Mouse (Mus musculus): ENCODE results near the gene Btbd3. TPM values are rescaled to one million over a fixed set of nuclear protein-coding genes. Genes with fewer than 3 reads are reported as not detected.

Btbd3 gene
- polyA plus RNA-seq, 1 experiment: 27.9 TPM

DNA sequence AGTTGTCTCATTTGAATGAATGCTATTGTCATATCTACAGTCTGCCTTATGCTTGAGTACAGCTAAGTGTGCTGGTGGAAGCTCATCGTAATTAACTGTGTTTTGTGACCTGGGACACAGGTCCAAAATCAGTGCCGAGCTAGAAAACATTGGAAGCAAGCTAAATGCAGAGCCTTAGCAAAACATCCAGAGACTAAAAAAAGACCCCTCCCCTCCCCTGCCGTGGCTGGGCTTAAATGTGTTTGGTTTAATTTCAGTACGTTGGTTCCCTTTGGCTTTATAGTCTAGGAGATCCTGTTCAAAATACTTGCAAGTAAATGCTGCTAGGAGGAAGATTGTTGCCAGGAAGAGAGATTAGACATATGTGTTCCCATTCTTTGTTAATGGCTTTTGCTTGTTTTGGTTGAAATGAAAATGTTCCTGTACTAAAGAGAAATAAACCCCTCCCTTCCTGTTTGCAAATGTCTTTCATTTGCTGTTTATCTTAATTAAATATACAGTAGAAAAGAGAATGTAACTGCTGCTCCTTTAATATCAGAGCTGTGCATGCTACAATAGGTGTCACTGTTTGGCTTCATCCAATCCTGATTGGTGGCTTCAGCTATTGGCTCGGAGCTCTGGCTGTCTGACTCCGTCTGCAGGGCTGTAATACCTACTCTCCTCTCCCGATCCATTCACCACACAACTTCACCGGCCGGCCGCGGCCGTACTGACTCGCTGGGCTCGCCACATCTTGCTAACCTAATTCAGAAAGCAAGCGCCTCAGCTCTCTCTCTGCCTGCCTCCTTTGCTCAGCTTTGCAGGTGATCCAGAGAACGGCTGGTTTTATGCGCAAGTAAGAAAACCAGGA is 21.7 kb downstream of the Btbd3 start:
- TF ChIP-seq CTCF (IDR thresholded peaks at IDR 0.05; ENCODE audit: insufficient read depth, low read length): no peak
- TF ChIP-seq POLR2A (IDR thresholded peaks at IDR 0.05; ENCODE audit: borderline replicate concordance, extremely low read depth, low read depth, low read length): peak; percentile 96
- peaks cover 10% of the 10 kb centered on the region for H3K4me1 ChIP-seq (ENCODE audit: control insufficient read depth, insufficient read depth, low read length)
- DNase-seq: peak; percentile 61
- H3K4me3 ChIP-seq (replicated peaks; ENCODE audit: extremely low read depth, low read depth, low read length): peak overlapping the region; percentile 94
- WGBS: 7% methylated on average over 17 of the region's 17 CpGs

DNA sequence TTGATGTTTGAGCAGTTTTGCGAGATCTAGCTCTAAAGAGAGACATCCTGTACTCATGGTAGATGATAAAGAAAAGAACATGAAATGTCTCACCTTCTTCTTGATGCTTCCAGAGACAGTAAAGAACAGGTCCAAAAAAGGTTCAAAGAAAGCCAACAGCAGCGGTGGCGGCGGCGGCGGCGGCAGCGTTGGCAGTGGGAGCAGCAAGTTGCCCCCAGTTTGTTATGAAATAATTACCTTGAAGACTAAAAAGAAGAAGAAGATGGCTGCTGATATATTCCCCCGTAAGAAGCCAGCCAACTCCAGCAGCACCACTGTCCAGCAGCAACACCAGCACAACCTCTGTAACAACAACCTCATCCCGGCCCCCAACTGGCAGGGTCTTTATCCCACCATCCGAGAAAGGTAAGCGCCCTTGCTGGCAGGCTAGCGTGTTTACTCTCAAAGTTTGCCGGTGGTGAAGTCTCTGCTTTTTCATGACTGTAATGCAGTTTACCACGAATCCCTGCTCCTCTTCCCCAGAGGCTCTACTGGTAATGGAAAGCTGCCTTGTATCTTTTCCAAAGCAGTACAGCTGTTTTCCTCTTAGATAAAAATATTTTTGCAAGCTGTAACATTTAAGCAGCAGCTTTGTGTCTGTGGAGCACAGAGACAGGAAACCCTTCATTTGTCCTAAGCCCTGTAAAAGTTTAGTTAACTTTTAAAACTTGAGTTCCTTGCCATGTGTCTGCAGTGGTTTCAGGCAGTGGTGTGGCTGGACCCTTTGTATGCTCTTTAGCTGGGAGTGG is 22.7 kb downstream of the Btbd3 start:
- WGBS: 27% methylated on average over 15 of the region's 15 CpGs
- no peak for DNase-seq
- TF ChIP-seq POLR2A (IDR thresholded peaks at IDR 0.05; ENCODE audit: borderline replicate concordance, extremely low read depth, low read depth, low read length) (no peak), CTCF (IDR thresholded peaks at IDR 0.05; ENCODE audit: insufficient read depth, low read length) (no peak)
- H3K4me1 ChIP-seq (ENCODE audit: control insufficient read depth, insufficient read depth, low read length): peaks cover 10% of the 10 kb centered on the region
- H3K4me3 ChIP-seq (replicated peaks; ENCODE audit: extremely low read depth, low read depth, low read length): peak overlapping the region; percentile 94

DNA sequence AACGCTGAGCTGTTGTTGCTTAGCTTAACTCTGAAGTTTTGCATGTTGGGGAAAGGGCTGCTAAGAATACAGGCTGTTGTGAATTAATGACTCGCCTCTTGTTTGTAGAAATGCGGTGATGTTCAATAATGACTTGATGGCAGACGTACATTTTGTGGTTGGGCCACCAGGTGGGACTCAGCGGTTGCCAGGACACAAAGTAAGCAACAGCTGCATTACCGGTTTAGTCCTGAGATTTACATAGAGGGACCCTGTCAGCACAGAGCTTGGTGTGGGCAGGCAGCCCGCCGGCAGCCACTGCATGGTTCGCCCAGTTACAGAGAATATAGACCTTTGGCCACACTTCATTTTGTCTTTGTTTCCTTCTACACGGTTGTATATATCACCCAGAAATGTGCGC is 23.3 kb downstream of the Btbd3 start:
- no peak for TF ChIP-seq CTCF (IDR thresholded peaks at IDR 0.05; ENCODE audit: insufficient read depth, low read length)
- TF ChIP-seq POLR2A (IDR thresholded peaks at IDR 0.05; ENCODE audit: borderline replicate concordance, extremely low read depth, low read depth, low read length): no peak
- no peak for DNase-seq
- Histone ChIP-seq H3K4me3 (replicated peaks; ENCODE audit: extremely low read depth, low read depth, low read length) (peak overlapping the region; percentile 94), H3K4me1 (ENCODE audit: control insufficient read depth, insufficient read depth, low read length) (peaks cover 4% of the 10 kb centered on the region)
- 19% methylated on average over 11 of the region's 11 CpGs for WGBS

- H3K4me3 ChIP-seq (replicated peaks; ENCODE audit: extremely low read depth, low read depth, low read length): peak overlapping the region; percentile 94
- WGBS: 28% methylated on average over 17 of the region's 17 CpGs
- no peak for DNase-seq
- H3K4me1 ChIP-seq (ENCODE audit: control insufficient read depth, insufficient read depth, low read length): peaks cover 4% of the 10 kb centered on the region
- 0 out of 2 replicates have a peak, but pooled peaks have one; percentile 26 for TF ChIP-seq POLR2A (IDR thresholded peaks at IDR 0.05; ENCODE audit: borderline replicate concordance, extremely low read depth, low read depth, low read length)
- no peak for TF ChIP-seq CTCF (IDR thresholded peaks at IDR 0.05; ENCODE audit: insufficient read depth, low read length)
Measured at GRCm38 (mm10) chr2:138280225-138280711, 23.9 kb downstream of the Btbd3 start.

DNA sequence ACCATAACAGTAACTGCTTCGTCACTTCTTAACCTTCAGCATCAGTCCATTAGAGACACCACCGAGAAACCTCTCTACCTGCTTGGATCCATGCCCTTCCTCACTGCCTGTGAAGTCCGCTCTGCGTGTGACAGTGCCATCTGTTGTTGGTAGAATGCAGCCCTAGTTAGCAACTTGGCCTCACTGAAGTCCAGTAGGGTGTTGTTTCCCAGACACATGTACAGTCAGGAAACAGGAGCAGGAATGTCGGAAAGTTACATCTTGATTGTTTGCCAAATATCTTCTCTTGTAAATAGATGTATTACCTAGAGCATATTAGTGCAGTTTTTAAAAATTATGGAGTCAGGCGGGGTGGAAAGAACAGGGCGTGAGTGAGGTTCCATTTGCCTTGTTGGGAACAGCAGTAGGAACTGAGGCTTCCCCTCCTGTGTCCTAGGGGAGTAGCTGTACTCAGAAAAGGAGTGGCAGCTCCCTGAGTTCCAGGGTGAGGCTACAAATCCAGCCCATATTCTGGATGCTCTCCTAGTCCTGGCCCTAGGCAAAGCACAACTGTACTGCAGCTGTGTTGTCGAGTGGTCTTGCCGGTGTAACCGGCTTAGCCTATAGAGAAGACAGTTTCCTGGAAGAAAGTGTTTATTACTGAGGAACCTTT is 25.3 kb downstream of the Btbd3 start:
- WGBS: 29% methylated on average over 10 of the region's 10 CpGs
- H3K4me3 ChIP-seq (replicated peaks; ENCODE audit: extremely low read depth, low read depth, low read length): peak overlapping the region; percentile 62
- TF ChIP-seq CTCF (IDR thresholded peaks at IDR 0.05; ENCODE audit: insufficient read depth, low read length) (peak; percentile 71), POLR2A (IDR thresholded peaks at IDR 0.05; ENCODE audit: borderline replicate concordance, extremely low read depth, low read depth, low read length) (no peak)
- H3K4me1 ChIP-seq (ENCODE audit: control insufficient read depth, insufficient read depth, low read length): peaks cover 7% of the 10 kb centered on the region
- no peak for DNase-seq

GRCm38 (mm10) chr2:138283372-138283771 is 27.0 kb downstream of the Btbd3 start:
- TF ChIP-seq POLR2A (IDR thresholded peaks at IDR 0.05; ENCODE audit: borderline replicate concordance, extremely low read depth, low read depth, low read length) (no peak), CTCF (IDR thresholded peaks at IDR 0.05; ENCODE audit: insufficient read depth, low read length) (no peak)
- no peak for DNase-seq
- 51% methylated on average over 12 of the region's 12 CpGs for WGBS
- Histone ChIP-seq H3K4me3 (replicated peaks; ENCODE audit: extremely low read depth, low read depth, low read length) (no peak overlapping the region), H3K4me1 (ENCODE audit: control insufficient read depth, insufficient read depth, low read length) (peaks cover 4% of the 10 kb centered on the region; the same call in 1 of the 2 replicates)

- H3K4me3 ChIP-seq (replicated peaks; ENCODE audit: extremely low read depth, low read depth, low read length): no peak overlapping the region
- DNase-seq: no peak
- TF ChIP-seq POLR2A (IDR thresholded peaks at IDR 0.05; ENCODE audit: borderline replicate concordance, extremely low read depth, low read depth, low read length) (no peak), CTCF (IDR thresholded peaks at IDR 0.05; ENCODE audit: insufficient read depth, low read length) (no peak)
- 94% methylated on average over 15 of the region's 15 CpGs for WGBS
- peaks cover 4% of the 10 kb centered on the region; the same call in 1 of the 2 replicates for H3K4me1 ChIP-seq (ENCODE audit: control insufficient read depth, insufficient read depth, low read length)
Measured at GRCm38 (mm10) chr2:138283856-138284255, 27.5 kb downstream of the Btbd3 start.

DNA sequence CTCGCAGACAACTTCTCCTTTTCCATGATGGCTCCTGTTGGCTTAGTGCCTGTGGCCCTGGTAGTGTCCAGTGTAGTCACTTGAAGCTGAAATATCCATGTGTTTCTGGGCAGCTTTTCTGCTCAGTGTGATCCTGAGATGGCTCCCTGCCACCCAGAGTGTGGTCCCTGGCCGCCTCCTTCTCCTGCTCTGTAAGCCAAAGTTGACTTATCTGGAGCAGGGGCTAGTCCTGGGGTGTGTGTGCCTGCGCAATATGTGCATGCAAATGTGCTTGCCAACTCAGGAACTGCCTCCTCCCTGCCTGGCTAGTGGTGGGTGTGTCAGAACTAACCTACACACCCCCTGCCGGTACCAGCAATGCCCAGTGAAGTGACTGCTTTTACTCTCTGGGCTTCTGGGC is 29.4 kb downstream of the Btbd3 start:
- Histone ChIP-seq H3K4me1 (ENCODE audit: control insufficient read depth, insufficient read depth, low read length) (peaks cover 4% of the 10 kb centered on the region; the same call in 1 of the 2 replicates), H3K4me3 (replicated peaks; ENCODE audit: extremely low read depth, low read depth, low read length) (no peak overlapping the region)
- no peak for DNase-seq
- WGBS: 79% methylated on average over 4 of the region's 4 CpGs
- no peak for TF ChIP-seq CTCF (IDR thresholded peaks at IDR 0.05; ENCODE audit: insufficient read depth, low read length)
- no peak for TF ChIP-seq POLR2A (IDR thresholded peaks at IDR 0.05; ENCODE audit: borderline replicate concordance, extremely low read depth, low read depth, low read length)

DNA sequence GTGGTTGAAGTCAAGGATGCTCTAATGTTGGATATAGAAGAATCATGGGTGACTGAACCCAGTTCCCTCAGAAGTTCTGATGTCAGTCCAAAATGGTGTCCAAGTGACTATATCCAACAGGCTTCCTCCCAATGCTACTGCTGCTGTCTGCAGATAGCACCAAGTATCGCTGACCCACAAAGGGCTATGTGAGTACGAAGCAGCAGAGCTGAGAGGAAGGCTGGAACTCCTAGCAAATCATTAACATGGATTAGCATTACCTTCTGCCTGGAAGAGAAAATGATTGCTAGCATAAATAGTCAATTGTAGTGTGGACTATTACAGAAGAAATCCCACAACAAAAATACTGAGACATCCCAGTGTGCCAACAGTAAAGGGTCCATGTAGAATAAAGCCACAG is 33.8 kb downstream of the Btbd3 start:
- DNase-seq: no peak
- WGBS: 95% methylated on average over 2 of the region's 2 CpGs
- TF ChIP-seq POLR2A (IDR thresholded peaks at IDR 0.05; ENCODE audit: borderline replicate concordance, extremely low read depth, low read depth, low read length) (no peak), CTCF (IDR thresholded peaks at IDR 0.05; ENCODE audit: insufficient read depth, low read length) (no peak)
- H3K4me1 ChIP-seq (ENCODE audit: control insufficient read depth, insufficient read depth, low read length): peaks cover 4% of the 10 kb centered on the region; the same call in 1 of the 2 replicates
- no peak overlapping the region for H3K4me3 ChIP-seq (replicated peaks; ENCODE audit: extremely low read depth, low read depth, low read length)
